ENCODE assay signal across 29 mouse cellular contexts in the genomic region with DNA sequence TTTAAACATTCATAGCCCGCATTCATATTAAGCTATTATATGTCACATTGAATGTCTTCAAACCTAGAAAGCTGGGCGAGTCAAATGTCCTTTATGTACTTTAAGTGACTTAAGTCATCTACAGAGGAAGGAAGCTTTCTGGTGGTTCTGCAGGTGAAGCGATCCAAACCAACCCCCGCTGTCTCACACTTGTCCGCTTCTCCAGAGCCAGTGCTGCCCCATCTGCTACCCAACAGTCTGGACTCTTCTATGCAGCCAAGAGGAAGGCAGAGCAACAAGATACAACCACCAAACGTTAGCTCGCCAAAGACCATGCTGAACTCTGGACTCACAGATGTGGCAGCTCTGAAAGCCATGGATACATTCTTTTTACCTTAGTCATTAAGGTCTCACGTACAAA.
A peak's percentile ranks its signal among the peaks of the same experiment; 100 is the strongest.
DNase-seq lines count a peak whose midpoint lies in the region; ATAC-seq and TF ChIP-seq lines count a peak whose summit lies in the region.
"Had no signal": no experiment of that assay in that cellular context is flagged by ENCODE, and none has a peak within 500 bp of the region (broad histone marks: within the 10 kb centered on the region; RNA-seq: fewer than 3 reads in every experiment).

No protein-coding gene starts in this region.

- no peaks in the 10 kb centered on the region for H3K36me3 ChIP-seq in lung, postnatal 0 days (ENCODE audit: insufficient read depth, low read length)
- 0 out of 2 replicates have a peak, but pooled peaks cover 3% of the 10 kb centered on the region for H3K36me3 ChIP-seq in liver, embryonic 12.5 days
- no peaks in the 10 kb centered on the region for H3K36me3 ChIP-seq in neural tube, embryonic 15.5 days
- H3K36me3 ChIP-seq: embryonic facial prominence, embryonic 12.5 days; midbrain, embryonic 12.5 days had no signal

- TF ChIP-seq EP300 in lung, postnatal 0 days (IDR thresholded peaks at IDR 0.05): no peak

- no peaks in the 10 kb centered on the region for H3K9me3 ChIP-seq in lung, postnatal 0 days (ENCODE audit: low read length)
- H3K9me3 ChIP-seq in liver, embryonic 12.5 days (replicated peaks): no peaks in the 10 kb centered on the region
- no peaks in the 10 kb centered on the region for H3K9me3 ChIP-seq in neural tube, embryonic 15.5 days (replicated peaks)
- H3K9me3 ChIP-seq: embryonic facial prominence, embryonic 12.5 days; heart, embryonic 13.5 days; liver, embryonic 15.5 days; midbrain, embryonic 12.5 days had no signal

- H3K27ac ChIP-seq in lung, postnatal 0 days (ENCODE audit: low read length): peak overlapping the region; percentile 4; the same call in 1 of the 2 replicates
- no peak overlapping the region for H3K27ac ChIP-seq in cerebellum, adult 2 months (ENCODE audit: insufficient read depth, low read length)
- no peak overlapping the region for H3K27ac ChIP-seq in liver, embryonic 12.5 days
- H3K27ac ChIP-seq in neural tube, embryonic 15.5 days (replicated peaks): no peak overlapping the region
- H3K27ac ChIP-seq: embryonic facial prominence, embryonic 12.5 days; gastrocnemius, adult 2 months; heart, adult 2 months; hindbrain, embryonic 14.5 days; liver, embryonic 15.5 days; midbrain, embryonic 12.5 days; stomach, postnatal 0 days had no signal

- H3K4me3 ChIP-seq in lung, postnatal 0 days (ENCODE audit: low read depth, low read length): no peak overlapping the region
- no peak overlapping the region for H3K4me3 ChIP-seq in cerebellum, adult 2 months (replicated peaks; ENCODE audit: insufficient read depth, low read depth, low read length)
- no peak overlapping the region for H3K4me3 ChIP-seq in liver, embryonic 12.5 days
- no peak overlapping the region for H3K4me3 ChIP-seq in neural tube, embryonic 15.5 days (replicated peaks)
- H3K4me3 ChIP-seq: embryonic facial prominence, embryonic 12.5 days; gastrocnemius, adult 2 months; heart, adult 2 months; heart, embryonic 13.5 days; liver, embryonic 15.5 days; midbrain, embryonic 12.5 days had no signal

- WGBS in lung, postnatal 0 days: 85% methylated on average over 8 of the region's 8 CpGs
- 41% methylated on average over 8 of the region's 8 CpGs for WGBS in cerebellum, adult 2 months
- 84% methylated on average over 8 of the region's 8 CpGs for WGBS in liver, embryonic 12.5 days (ENCODE audit: insufficient replicate concordance)
- 97% methylated on average over 8 of the region's 8 CpGs for WGBS in neural tube, embryonic 15.5 days

- no peak for DNase-seq in lung, postnatal 0 days (ENCODE audit: low spot score)
- no peak for DNase-seq in lung, postnatal 36 days
- DNase-seq in cerebellum, adult 2 months: peak; percentile 37 to 58
- DNase-seq in cerebellum, postnatal 14 days: peak; percentile 35 to 52
- DNase-seq in right cerebral cortex, postnatal 4 days: no peak
- DNase-seq: adrenal gland, postnatal 25 days; B cell, adult 2 months; embryo, embryonic 11 days; gastrocnemius, adult 2 months; gastrocnemius, postnatal 36 days; heart, adult 2 months; heart, postnatal 10 days; kidney, postnatal 14 days; layer of hippocampus, adult 9-11 months; liver; lung, embryonic 14.5 days; right cerebral cortex, adult 18-20 months; thymus, adult 18-20 months; thymus, postnatal 36 days had no signal

- no peak for TF ChIP-seq POLR2A in cerebellum, adult 2 months (IDR thresholded peaks at IDR 0.05; ENCODE audit: borderline replicate concordance, insufficient read depth, low read length)

- no peaks in the 10 kb centered on the region for H3K27me3 ChIP-seq in lung, postnatal 0 days (replicated peaks; ENCODE audit: insufficient read depth, low read length)
- H3K27me3 ChIP-seq in cerebellum, adult 2 months (ENCODE audit: control insufficient read depth, insufficient read depth, low read length): no peaks in the 10 kb centered on the region
- H3K27me3 ChIP-seq in liver, embryonic 12.5 days (replicated peaks): no peaks in the 10 kb centered on the region
- no peaks in the 10 kb centered on the region for H3K27me3 ChIP-seq in neural tube, embryonic 15.5 days (replicated peaks)
- H3K27me3 ChIP-seq: embryonic facial prominence, embryonic 12.5 days; heart, embryonic 13.5 days; liver, embryonic 15.5 days; midbrain, embryonic 12.5 days had no signal

- peaks cover 9% of the 10 kb centered on the region; the same call in 1 of the 2 replicates for H3K4me1 ChIP-seq in lung, postnatal 0 days (ENCODE audit: insufficient read depth, low read depth, low read length)
- H3K4me1 ChIP-seq in cerebellum, adult 2 months (ENCODE audit: control insufficient read depth, insufficient read depth, low read length): peaks cover 3% of the 10 kb centered on the region; the same call in 1 of the 2 replicates
- no peaks in the 10 kb centered on the region for H3K4me1 ChIP-seq in liver, embryonic 12.5 days
- H3K4me1 ChIP-seq in neural tube, embryonic 15.5 days: no peaks in the 10 kb centered on the region
- H3K4me1 ChIP-seq: embryonic facial prominence, embryonic 12.5 days; liver, embryonic 15.5 days; midbrain, embryonic 12.5 days had no signal

- H3K9ac ChIP-seq in lung, postnatal 0 days (replicated peaks; ENCODE audit: low read depth): no peak overlapping the region
- no peak overlapping the region for H3K9ac ChIP-seq in liver, embryonic 12.5 days
- H3K9ac ChIP-seq in neural tube, embryonic 15.5 days (replicated peaks): no peak overlapping the region
- H3K9ac ChIP-seq: embryonic facial prominence, embryonic 12.5 days; heart, embryonic 13.5 days; hindbrain, embryonic 14.5 days; liver, embryonic 15.5 days; lung, embryonic 14.5 days; midbrain, embryonic 12.5 days had no signal

- no peak overlapping the region for H3K4me2 ChIP-seq in lung, postnatal 0 days (replicated peaks; ENCODE audit: low read depth, low read length)
- no peak overlapping the region for H3K4me2 ChIP-seq in liver, embryonic 12.5 days
- no peak overlapping the region for H3K4me2 ChIP-seq in neural tube, embryonic 15.5 days
- H3K4me2 ChIP-seq: embryonic facial prominence, embryonic 12.5 days; hindbrain, embryonic 14.5 days; liver, embryonic 15.5 days; lung, embryonic 14.5 days; midbrain, embryonic 12.5 days had no signal

- ATAC-seq in lung, postnatal 0 days: no peak
- ATAC-seq in liver, embryonic 12.5 days: no peak
- no peak for ATAC-seq in neural tube, embryonic 15.5 days (ENCODE audit: low FRiP score)
- ATAC-seq: forebrain, embryonic 16.5 days; intestine, postnatal 0 days had no signal

- no peak for TF ChIP-seq CTCF in lung, postnatal 0 days (IDR thresholded peaks at IDR 0.05)
- no peak for TF ChIP-seq CTCF in cerebellum, adult 2 months (IDR thresholded peaks at IDR 0.05; ENCODE audit: borderline replicate concordance, insufficient read depth, low read depth, low read length)

Comparison
In these comparisons a context has a peak if more than half of its experiments do, and no peak if none do; other contexts are left out.
1. DNase-seq: peak in cerebellum, adult 2 months (2 of 2) and cerebellum, postnatal 14 days (2 of 2); none in lung, postnatal 0 days (single experiment), lung, postnatal 36 days (single experiment) and right cerebral cortex, postnatal 4 days (single experiment).